Mouse (Mus musculus) neural tube, embryonic 10.5 days (tissue): ENCODE results near the gene Borcs7.
"Not testable (repeated sequence)": the region's sequence is repeated elsewhere in the genome, so short reads cannot be mapped to it uniquely, and the experiment has no call there.

ENCODE experiments used
- DNase-seq: peaks from one replicate; pipeline ENCODE4 v3.0.0-alpha.2; 2017; ENCODE audit warnings: low spot score; ENCODE audit errors: extremely low spot score

Gene Borcs7

GRCm38 (mm10) chr19:46710614-46711013, 20.9 kb downstream of the Borcs7 start:
- no peak for DNase-seq

GRCm38 (mm10) chr19:46714234-46714633, 24.5 kb downstream of the Borcs7 start:
- DNase-seq = no peak

GRCm38 (mm10) chr19:46715016-46715415, 25.3 kb downstream of the Borcs7 start:
- DNase-seq = no peak

GRCm38 (mm10) chr19:46718150-46718549, 28.4 kb downstream of the Borcs7 start:
- no peak for DNase-seq

GRCm38 (mm10) chr19:46724411-46724810, 34.7 kb downstream of the Borcs7 start:
- DNase-seq = no peak

GRCm38 (mm10) chr19:46726142-46726541, 36.4 kb downstream of the Borcs7 start:
- no peak for DNase-seq

- DNase-seq = peak; percentile 43
These were observed 37.5 kb downstream of the Borcs7 start for GRCm38 (mm10) chr19:46727140-46727736.

GRCm38 (mm10) chr19:46727945-46728540, 38.3 kb downstream of the Borcs7 start:
- DNase-seq = no peak

- DNase-seq = no peak
These were observed 39.2 kb downstream of the Borcs7 start for GRCm38 (mm10) chr19:46728909-46729308.

- no peak for DNase-seq
These were observed 41.6 kb downstream of the Borcs7 start for GRCm38 (mm10) chr19:46731351-46731750.

GRCm38 (mm10) chr19:46732673-46733072, 43.0 kb downstream of the Borcs7 start:
- DNase-seq = not testable (repeated sequence)

GRCm38 (mm10) chr19:46733626-46734025, 43.9 kb downstream of the Borcs7 start:
- no peak for DNase-seq

GRCm38 (mm10) chr19:46735241-46735640, 45.5 kb downstream of the Borcs7 start:
- DNase-seq = no peak

GRCm38 (mm10) chr19:46737106-46737505, 47.4 kb downstream of the Borcs7 start:
- DNase-seq = no peak

GRCm38 (mm10) chr19:46740341-46741008, 50.8 kb downstream of the Borcs7 start:
- peak; percentile 57 for DNase-seq

GRCm38 (mm10) chr19:46741574-46741973, 51.9 kb downstream of the Borcs7 start:
- no peak for DNase-seq

- no peak for DNase-seq
These were observed 55.0 kb downstream of the Borcs7 start for GRCm38 (mm10) chr19:46744681-46745080.

GRCm38 (mm10) chr19:46747799-46748198, 58.1 kb downstream of the Borcs7 start:
- no peak for DNase-seq

GRCm38 (mm10) chr19:46752235-46752634, 62.5 kb downstream of the Borcs7 start:
- no peak for DNase-seq
